Mouse (Mus musculus) lung, adult 2 months (tissue): Measurements from ENCODE around the gene Cpne9.

Source experiments
- CTCF ChIP-seq: fragments of 200-500 bp; IDR thresholded peaks from 2 replicates; pipeline ENCODE4 v1.5.1; 2011; ENCODE audit warnings: mild to moderate bottlenecking, low read length, control low read depth; ENCODE audit not compliant: insufficient read depth
- POLR2A ChIP-seq: fragments of 200-500 bp; IDR thresholded peaks from 2 replicates; pipeline ENCODE4 v1.6.1; 2011; ENCODE audit warnings: low read depth, mild to moderate bottlenecking, control low read depth, low read length, borderline replicate concordance; ENCODE audit errors: extremely low read depth

DNA sequence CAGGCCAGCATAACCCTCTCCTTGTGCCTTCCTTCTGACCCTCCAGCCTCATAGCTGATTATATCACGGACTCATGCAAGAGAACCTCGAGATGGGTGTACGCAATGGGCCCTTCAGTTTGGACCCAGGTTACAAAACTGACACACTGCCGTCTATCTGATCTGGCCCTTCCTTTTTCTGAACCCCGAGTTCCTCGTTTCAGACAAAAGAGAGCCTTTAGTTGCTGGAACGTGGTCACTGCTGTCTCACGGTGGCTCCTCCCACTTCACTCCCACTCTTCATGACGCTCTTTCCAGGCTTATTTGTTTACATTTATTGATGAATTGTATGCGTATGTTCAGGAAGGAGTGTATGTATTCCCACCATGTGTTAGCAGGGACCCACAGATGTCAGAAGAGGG lies 69.5 kb downstream of the Cpne9 start:
- no peak for TF ChIP-seq POLR2A
- no peak for TF ChIP-seq CTCF
